Mouse (Mus musculus) kidney, embryonic 14.5 days (tissue): ENCODE data around the gene Psenen. TPM values are rescaled to one million over a fixed set of nuclear protein-coding genes. Genes with fewer than 3 reads are reported as not detected.

Experiments
- ATAC-seq: fragments of 200-750 bp; cut with Nextera tagmentation; 2 replicates; pipeline ENCODE4 v1.8.0; 2017; ENCODE audit warnings: moderate number of reproducible peaks, mild to moderate bottlenecking, moderate TSS enrichment, moderate library complexity; ENCODE audit not compliant: low FRiP score, low TSS enrichment
- H3K27ac ChIP-seq: fragments of 300-500 bp; sonication (generic); 2 replicates; pipeline ENCODE4 v1.5.1; 2014; ENCODE audit warnings: low read depth, mild to moderate bottlenecking, low read length, moderate library complexity, mixed read lengths
- H3K27me3 ChIP-seq: fragments of 300-500 bp; sonication (generic); 2 replicates; pipeline ENCODE4 v1.6.1; 2014; ENCODE audit warnings: mild to moderate bottlenecking, low read length; ENCODE audit not compliant: control insufficient read depth, insufficient read depth
- H3K36me3 ChIP-seq: fragments of 300-500 bp; sonication (generic); 2 replicates; pipeline ENCODE4 v1.6.1; 2014; ENCODE audit warnings: low read length, mixed read lengths; ENCODE audit not compliant: control insufficient read depth, insufficient read depth
- H3K4me1 ChIP-seq: fragments of 300-500 bp; sonication (generic); 2 replicates; pipeline ENCODE4 v1.6.1; 2014; ENCODE audit warnings: low read length, mixed read lengths; ENCODE audit not compliant: control insufficient read depth, insufficient read depth
- H3K4me2 ChIP-seq: fragments of 300-500 bp; sonication (generic); replicated peaks from 2 replicates; pipeline ENCODE4 v1.6.1; 2014; ENCODE audit warnings: low read depth, mild to moderate bottlenecking, low read length
- H3K4me3 ChIP-seq: fragments of 300-500 bp; sonication (generic); 2 replicates; pipeline ENCODE4 v1.5.1; 2014; ENCODE audit warnings: mild to moderate bottlenecking, low read length
- H3K9ac ChIP-seq: fragments of 300-500 bp; sonication (generic); 2 replicates; pipeline ENCODE4 v1.6.1; 2014; ENCODE audit warnings: low read depth, mild to moderate bottlenecking, low read length, moderate library complexity
- H3K9me3 ChIP-seq: fragments of 300-500 bp; sonication (generic); 2 replicates; pipeline ENCODE4 v1.6.1; 2016; ENCODE audit warnings: low read length; ENCODE audit not compliant: control insufficient read depth
- WGBS: fragments of 180-500 bp; shearing (Covaris S2); extraction: QIAGEN DNeasy Blood & Tissue Kit; methylation state at CpG from one replicate; pipeline ENCODE4 v1.1.7; 2014; 5-methylcytosine and 5-hydroxymethylcytosine counted together
- polyA plus RNA-seq: library from polyadenylated mRNA; unstranded; fragments of >200 nt; fragmentation: Nextera tagmentation; extraction: Ambion mirVana; gene quantifications from 2 replicates; pipeline ENCODE4 v1.2.1, GENCODE M21; 2014

The Psenen gene
- polyA plus RNA-seq, 1 experiment from 2014 or later = 121 TPM

GRCm38 (mm10) chr7:30600651-30601050 lies 37.2 kb upstream of the Psenen start:
- Histone ChIP-seq H3K4me2 (no peak overlapping the region), H3K4me1 (0 out of 2 replicates have a peak, but pooled peaks cover 3% of the 10 kb centered on the region), H3K9ac (no peak overlapping the region), H3K9me3 (no peaks in the 10 kb centered on the region), H3K27ac (no peak overlapping the region), H3K36me3 (no peaks in the 10 kb centered on the region), H3K4me3 (no peak overlapping the region), H3K27me3 (no peaks in the 10 kb centered on the region)
- WGBS = 79% methylated on average over 7 of the region's 7 CpGs
- ATAC-seq = no peak

GRCm38 (mm10) chr7:30599933-30600353 lies 36.5 kb upstream of the Psenen start:
- Histone ChIP-seq H3K4me1 (0 out of 2 replicates have a peak, but pooled peaks cover 3% of the 10 kb centered on the region), H3K9ac (no peak overlapping the region), H3K36me3 (no peaks in the 10 kb centered on the region), H3K4me2 (no peak overlapping the region), H3K9me3 (no peaks in the 10 kb centered on the region), H3K4me3 (no peak overlapping the region), H3K27ac (no peak overlapping the region), H3K27me3 (no peaks in the 10 kb centered on the region)
- WGBS = 2% methylated on average over 16 of the region's 16 CpGs
- ATAC-seq = peak; percentile 95

- Histone ChIP-seq H3K27ac (no peak within 1 kb of the TSS), H3K4me1 (0 out of 2 replicates have a peak, but pooled peaks cover 2% of the 10 kb centered on the region), H3K4me3 (no peak within 1 kb of the TSS), H3K4me2 (no peak within 1 kb of the TSS), H3K27me3 (no peaks in the 10 kb centered on the region), H3K36me3 (no peaks in the 10 kb centered on the region), H3K9ac (no peak within 1 kb of the TSS), H3K9me3 (no peaks in the 10 kb centered on the region)
- WGBS = 91% methylated on average over 12 of the region's 12 CpGs
- ATAC-seq = no peak
Observed at GRCm38 (mm10) chr7:30598786-30599185, 35.4 kb upstream of the Psenen start, which contains the start of gene Zbtb32. TSS of gene Zbtb32 (minus strand) at chr7:30598909.

- H3K4me3 ChIP-seq = no peak overlapping the region
- no peaks in the 10 kb centered on the region for H3K4me1 ChIP-seq
- H3K27me3 ChIP-seq = no peaks in the 10 kb centered on the region
- no peaks in the 10 kb centered on the region for H3K36me3 ChIP-seq
- ATAC-seq = no peak
- WGBS = 79% methylated on average over 5 of the region's 5 CpGs
- no peak overlapping the region for H3K4me2 ChIP-seq
- no peak overlapping the region for H3K27ac ChIP-seq
- no peak overlapping the region for H3K9ac ChIP-seq
- H3K9me3 ChIP-seq = no peaks in the 10 kb centered on the region
Observed at GRCm38 (mm10) chr7:30596811-30597210, 33.4 kb upstream of the Psenen start.

GRCm38 (mm10) chr7:30596093-30596492 lies 32.7 kb upstream of the Psenen start:
- no peaks in the 10 kb centered on the region for H3K27me3 ChIP-seq
- ATAC-seq = no peak
- no peak overlapping the region for H3K4me3 ChIP-seq
- 84% methylated on average over 5 of the region's 5 CpGs for WGBS
- no peak overlapping the region for H3K4me2 ChIP-seq
- H3K27ac ChIP-seq = no peak overlapping the region
- no peaks in the 10 kb centered on the region for H3K4me1 ChIP-seq
- no peaks in the 10 kb centered on the region for H3K9me3 ChIP-seq
- no peak overlapping the region for H3K9ac ChIP-seq
- no peaks in the 10 kb centered on the region for H3K36me3 ChIP-seq

- ATAC-seq = no peak
- 59% methylated on average over 4 of the region's 4 CpGs for WGBS
Observed at GRCm38 (mm10) chr7:30594510-30595024, 31.1 kb upstream of the Psenen start.

GRCm38 (mm10) chr7:30593579-30594509 lies 30.4 kb upstream of the Psenen start:
- no peak for ATAC-seq
- H3K36me3 ChIP-seq = no peaks in the 10 kb centered on the region
- H3K27ac ChIP-seq = no peak overlapping the region
- no peaks in the 10 kb centered on the region for H3K9me3 ChIP-seq
- no peak overlapping the region for H3K4me3 ChIP-seq
- no peaks in the 10 kb centered on the region for H3K27me3 ChIP-seq
- H3K4me1 ChIP-seq = peaks cover 3% of the 10 kb centered on the region; the same call in 1 of the 2 replicates
- WGBS = 76% methylated on average over 10 of the region's 10 CpGs
- H3K9ac ChIP-seq = no peak overlapping the region
- no peak overlapping the region for H3K4me2 ChIP-seq

More at GRCm38 (mm10) chr7:30594510-30595024, 31.1 kb upstream of the Psenen start:
- Histone ChIP-seq H3K4me1 (peaks cover 3% of the 10 kb centered on the region; the same call in 1 of the 2 replicates), H3K9ac (no peak overlapping the region), H3K4me2 (no peak overlapping the region), H3K27ac (no peak overlapping the region), H3K27me3 (no peaks in the 10 kb centered on the region), H3K9me3 (no peaks in the 10 kb centered on the region), H3K4me3 (no peak overlapping the region), H3K36me3 (no peaks in the 10 kb centered on the region)

GRCm38 (mm10) chr7:30592772-30593423 lies 29.5 kb upstream of the Psenen start:
- Histone ChIP-seq H3K9me3 (no peaks in the 10 kb centered on the region), H3K9ac (no peak overlapping the region), H3K4me2 (no peak overlapping the region), H3K4me1 (peaks cover 3% of the 10 kb centered on the region; the same call in 1 of the 2 replicates), H3K4me3 (no peak overlapping the region), H3K27ac (no peak overlapping the region), H3K36me3 (no peaks in the 10 kb centered on the region), H3K27me3 (no peaks in the 10 kb centered on the region)
- ATAC-seq = no peak
- 40% methylated on average over 5 of the region's 5 CpGs for WGBS
